Mouse (Mus musculus) kidney, adult 2 months (tissue): Measurements from ENCODE around the gene Hist1h2an. TPM values are rescaled to one million over a fixed set of nuclear protein-coding genes. Genes with fewer than 3 reads are reported as not detected.
"Not testable (repeated sequence)": the region's sequence is repeated elsewhere in the genome, so short reads cannot be mapped to it uniquely, and the experiment has no call there.

ENCODE experiments used
- DNase-seq: peaks from one replicate; pipeline ENCODE4 v3.0.0; 2021
- H3K27ac ChIP-seq: fragments of 200-500 bp; 2 replicates; pipeline ENCODE4 v1.5.1; 2012; ENCODE audit warnings: low read depth, low read length, control low read depth, inconsistent platforms; ENCODE audit not compliant: insufficient read depth
- H3K27me3 ChIP-seq: fragments of 200-500 bp; replicated peaks from 2 replicates; pipeline ENCODE4 v1.6.1; 2012; ENCODE audit warnings: mild to moderate bottlenecking, moderate library complexity, low read length, inconsistent platforms; ENCODE audit not compliant: control insufficient read depth, insufficient read depth
- H3K36me3 ChIP-seq: fragments of 200-500 bp; 2 replicates; pipeline ENCODE4 v1.6.1; 2012; ENCODE audit warnings: mild to moderate bottlenecking, moderate library complexity, low read length, inconsistent platforms; ENCODE audit not compliant: control insufficient read depth, insufficient read depth
- H3K4me1 ChIP-seq: fragments of 200-500 bp; 2 replicates; pipeline ENCODE4 v1.6.1; 2011; ENCODE audit warnings: low read length; ENCODE audit not compliant: control insufficient read depth, insufficient read depth
- H3K4me3 ChIP-seq: fragments of 200-500 bp; 2 replicates; pipeline ENCODE4 v1.5.1; 2011; ENCODE audit warnings: mild to moderate bottlenecking, low read depth, low read length, control low read depth; ENCODE audit not compliant: insufficient read depth
- CTCF ChIP-seq: fragments of 200-500 bp; conservative IDR thresholded peaks from 2 replicates; pipeline ENCODE4 v1.5.1; 2011; ENCODE audit warnings: low read depth, mild to moderate bottlenecking, control low read depth, low read length, moderate library complexity, mixed read lengths; ENCODE audit not compliant: insufficient read depth, insufficient read length
- POLR2A ChIP-seq: fragments of 200-500 bp; IDR thresholded peaks from one replicate; pipeline ENCODE4 v1.6.1; 2011; ENCODE audit warnings: low read depth, low read length, control low read depth
- WGBS: fragments of 180-500 bp; shearing (Covaris S2); methylation state at CpG from one replicate; pipeline ENCODE4 v1.1.7; 2018; 5-methylcytosine and 5-hydroxymethylcytosine counted together
- polyA plus RNA-seq: library from polyadenylated mRNA; depleted of rRNA; stranded (reverse); fragments of >200 nt; gene quantifications from 2 replicates; pipeline ENCODE4 v1.2.3, GENCODE M21; 2012

The Hist1h2an gene
- polyA plus RNA-seq, 1 experiment: 0.33 TPM

GRCm38 (mm10) chr13:21803058-21803457 lies 16.0 kb upstream of the Hist1h2an start:
- H3K4me1 ChIP-seq, H3K4me3 ChIP-seq, DNase-seq, H3K27ac ChIP-seq, H3K36me3 ChIP-seq, H3K27me3 ChIP-seq: not testable (repeated sequence)
- no CpG with 5 or more reads among the region's 4 CpGs for WGBS

- H3K36me3 ChIP-seq, H3K4me1 ChIP-seq, H3K27ac ChIP-seq, H3K27me3 ChIP-seq, H3K4me3 ChIP-seq, DNase-seq: not testable (repeated sequence)
These were observed 10.1 kb upstream of the Hist1h2an start for GRCm38 (mm10) chr13:21797163-21797562.

GRCm38 (mm10) chr13:21795584-21795983 lies 8.6 kb upstream of the Hist1h2an start:
- DNase-seq: no peak
- no peak overlapping the region for H3K27ac ChIP-seq
- TF ChIP-seq POLR2A (no peak), CTCF (no peak)
- H3K4me1 ChIP-seq: no peaks in the 10 kb centered on the region
- 94% methylated on average over 7 of the region's 7 CpGs for WGBS
- no peak overlapping the region for H3K4me3 ChIP-seq
- H3K27me3 ChIP-seq: no peaks in the 10 kb centered on the region
- no peaks in the 10 kb centered on the region for H3K36me3 ChIP-seq

GRCm38 (mm10) chr13:21790601-21791283 lies 3.7 kb upstream of the Hist1h2an start:
- Histone ChIP-seq H3K27me3 (no peaks in the 10 kb centered on the region; the same call in 1 of the 2 replicates), H3K4me3 (no peak overlapping the region), H3K36me3 (no peaks in the 10 kb centered on the region), H3K4me1 (no peaks in the 10 kb centered on the region), H3K27ac (no peak overlapping the region)
- TF ChIP-seq POLR2A (no peak), CTCF (no peak)
- DNase-seq: no peak
- 14% methylated on average over 18 of the region's 18 CpGs for WGBS

- H3K4me3 ChIP-seq: no peak overlapping the region
- TF ChIP-seq POLR2A (no peak), CTCF (no peak)
- no peak for DNase-seq
- no peaks in the 10 kb centered on the region; the same call in 1 of the 2 replicates for H3K27me3 ChIP-seq
- 57% methylated on average over 6 of the region's 6 CpGs for WGBS
- H3K36me3 ChIP-seq: no peaks in the 10 kb centered on the region
- no peak overlapping the region for H3K27ac ChIP-seq
- H3K4me1 ChIP-seq: no peaks in the 10 kb centered on the region
These were observed 2.9 kb upstream of the Hist1h2an start for GRCm38 (mm10) chr13:21789925-21790324.

GRCm38 (mm10) chr13:21787760-21788593 lies 959 bp upstream of the Hist1h2an start:
- no peak for TF ChIP-seq POLR2A
- TF ChIP-seq CTCF: no peak
- no peaks in the 10 kb centered on the region; the same call in none of the 2 replicates for H3K27me3 ChIP-seq
- no peak overlapping the region for H3K27ac ChIP-seq
- no peaks in the 10 kb centered on the region for H3K36me3 ChIP-seq
- DNase-seq: no peak
- no peaks in the 10 kb centered on the region for H3K4me1 ChIP-seq
- WGBS: 43% methylated on average over 17 of the region's 21 CpGs
- no peak overlapping the region for H3K4me3 ChIP-seq

DNA sequence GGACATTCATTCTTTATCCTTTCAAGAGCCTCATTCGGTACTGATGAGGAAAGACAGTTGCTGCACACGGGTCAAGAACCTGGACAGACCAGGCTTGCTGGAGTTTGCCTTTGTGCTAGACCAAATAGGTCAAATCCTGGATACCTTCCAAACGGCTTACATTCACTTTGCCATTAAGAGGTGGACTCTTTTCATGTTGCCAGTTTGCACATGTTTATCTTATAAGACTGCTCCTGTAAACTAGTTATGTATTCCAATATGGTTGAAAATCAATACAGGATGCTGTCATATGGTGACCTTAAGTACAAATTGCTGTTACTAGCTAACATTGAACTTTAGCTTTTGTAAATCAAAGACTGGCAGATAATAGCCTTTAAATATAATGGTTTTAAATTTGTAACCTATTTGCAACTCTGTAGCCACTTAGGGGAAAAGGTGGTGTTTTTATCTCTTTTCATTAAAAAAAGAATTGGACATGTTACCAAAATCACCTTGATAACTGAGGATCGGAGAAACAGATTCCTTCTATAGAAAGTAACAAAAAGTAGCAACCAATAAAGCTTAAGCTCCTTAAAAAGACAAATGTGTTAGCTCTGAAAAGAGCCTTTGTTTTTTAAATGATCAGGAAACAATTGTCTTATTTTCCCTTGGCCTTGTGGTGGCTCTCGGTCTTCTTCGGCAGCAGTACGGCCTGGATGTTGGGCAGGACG lies 674 bp downstream of the Hist1h2an start:
- no peak overlapping the region for H3K4me3 ChIP-seq
- H3K27ac ChIP-seq: no peak overlapping the region
- 21% methylated on average over 8 of the region's 8 CpGs for WGBS
- no peaks in the 10 kb centered on the region for H3K4me1 ChIP-seq
- no peak for DNase-seq
- H3K36me3 ChIP-seq: no peaks in the 10 kb centered on the region
- H3K27me3 ChIP-seq: no peaks in the 10 kb centered on the region; the same call in none of the 2 replicates
- TF ChIP-seq POLR2A (no peak), CTCF (no peak)
